In the genomic region with DNA sequence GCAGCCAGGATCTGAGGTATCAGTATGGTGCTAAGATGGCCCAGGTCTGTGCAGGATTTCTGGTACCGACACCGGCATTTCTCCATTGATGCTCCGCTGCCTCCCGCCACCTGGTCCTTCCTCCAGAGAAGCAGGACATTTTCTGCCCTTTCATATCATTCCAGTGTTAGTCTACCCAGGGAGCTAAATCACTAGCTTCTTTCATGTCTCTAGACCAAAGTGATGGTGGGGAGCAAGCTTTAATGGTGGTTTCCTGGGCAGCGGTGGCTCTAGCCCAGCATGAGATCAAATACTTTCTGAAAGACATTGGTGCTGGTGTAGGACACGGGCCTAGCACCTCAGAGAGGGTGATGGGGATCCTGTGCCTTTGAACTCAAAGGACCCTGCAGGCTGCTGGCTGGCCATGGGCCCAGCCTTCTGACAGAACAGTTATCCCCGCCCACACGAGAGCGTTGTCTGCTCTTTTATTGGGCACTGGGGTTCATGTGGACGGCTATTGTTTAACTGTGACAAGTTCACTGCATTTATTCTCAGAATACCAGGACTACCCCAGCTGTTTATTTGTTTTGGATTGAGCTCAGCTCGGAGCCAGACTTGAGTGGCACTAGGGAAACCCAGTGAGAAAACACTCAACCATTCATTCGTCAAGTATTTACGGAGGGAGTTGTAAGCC, we compare ENCODE assay signal across 9 mouse cellular contexts. TPM values are rescaled to one million over a fixed set of nuclear protein-coding genes. Genes with fewer than 3 reads are reported as not detected.
DNase-seq lines count a peak whose midpoint lies in the region; ATAC-seq and TF ChIP-seq lines count a peak whose summit lies in the region.
"Had no signal": no experiment of that assay in that cellular context is flagged by ENCODE, and none has a peak within 500 bp of the region (broad histone marks: within the 10 kb centered on the region; RNA-seq: fewer than 3 reads in every experiment).

No protein-coding gene starts in this region.

- 0 out of 2 replicates have a peak, but pooled peaks cover 8% of the 10 kb centered on the region for H3K36me3 ChIP-seq in lung, embryonic 14.5 days (ENCODE audit: insufficient read depth)
- H3K36me3 ChIP-seq: liver, embryonic 13.5 days had no signal

- H3K9ac ChIP-seq in lung, embryonic 14.5 days: no peak overlapping the region
- H3K9ac ChIP-seq: liver, embryonic 13.5 days had no signal

- no peak overlapping the region for H3K4me2 ChIP-seq in lung, embryonic 14.5 days
- H3K4me2 ChIP-seq: liver, embryonic 13.5 days had no signal

- H3K4me1 ChIP-seq in lung, embryonic 14.5 days (ENCODE audit: insufficient read depth): no peaks in the 10 kb centered on the region
- H3K4me1 ChIP-seq: liver, embryonic 13.5 days had no signal

- no peaks in the 10 kb centered on the region for H3K9me3 ChIP-seq in lung, embryonic 14.5 days (ENCODE audit: low read depth, low read length)
- H3K9me3 ChIP-seq: liver, embryonic 13.5 days had no signal

- H3K4me3 ChIP-seq in lung, embryonic 14.5 days (ENCODE audit: low read depth, low read length): no peak overlapping the region
- H3K4me3 ChIP-seq: liver, embryonic 13.5 days had no signal

- no peak overlapping the region for H3K27ac ChIP-seq in lung, embryonic 14.5 days (ENCODE audit: low read depth)
- H3K27ac ChIP-seq: liver, embryonic 13.5 days had no signal

- peak; percentile 50 for ATAC-seq in lung, embryonic 14.5 days (ENCODE audit: insufficient read depth)

- intact Hi-C loops in left cerebral cortex, postnatal 25 days (cut with DNase I): no loop called here

- TF ChIP-seq CTCF in lung, embryonic 14.5 days (IDR thresholded peaks at IDR 0.05; ENCODE audit: low read depth): no peak

- 48% methylated on average over 13 of the region's 13 CpGs for whole genome bisulfite sequencing in lung, embryonic 14.5 days

- DNase-seq in gastrocnemius, postnatal 4 days (ENCODE audit: low spot score in 2 of 2): peak; percentile 8 to 10
- DNase-seq in gastrocnemius, postnatal 25 days: no peak
- DNase-seq in urinary bladder, postnatal 4 days (ENCODE audit: low spot score in 2 of 2): peak; percentile 15 to 49
- DNase-seq in urinary bladder, adult 2 months (ENCODE audit: low spot score): no peak
- DNase-seq in lung, embryonic 14.5 days: peak; percentile 49
- no peak for DNase-seq in adrenal gland, postnatal 14 days
- no peak for DNase-seq in left cerebral cortex, postnatal 25 days (ENCODE audit: low spot score in 2 of 2)
- no peak for DNase-seq in spleen, postnatal 10 days (ENCODE audit: low spot score in 2 of 2)
- DNase-seq: liver, embryonic 13.5 days had no signal

- H3K27me3 ChIP-seq in lung, embryonic 14.5 days (ENCODE audit: insufficient read depth, low read length): no peaks in the 10 kb centered on the region
- H3K27me3 ChIP-seq: liver, embryonic 13.5 days had no signal

RNA-seq across cellular contexts. Expression of a gene that starts 31.7 kb away (rescaled TPM):
- total RNA-seq in gastrocnemius, postnatal 4 days (2021): 10 to 100 TPM; 43.1 to 46.2 TPM
- total RNA-seq in gastrocnemius, postnatal 25 days (2021): 1 to 10 TPM; 6.7 to 7.9 TPM
- 38.3 and 39.3 TPM in 2 replicates for polyA plus RNA-seq in urinary bladder, adult 2 months (2012; rRNA removed)
- polyA plus RNA-seq in lung, embryonic 14.5 days (2014; fragmentation: Nextera tagmentation; extraction: Ambion mirVana): 25.0 and 26.5 TPM in 2 replicates
- total RNA-seq in adrenal gland, postnatal 14 days (2021): 39.9 and 47.4 TPM in 2 replicates
- total RNA-seq in left cerebral cortex, postnatal 25 days (2021): 100 to 1,000 TPM; 387 to 409 TPM

Comparison
In these comparisons a context has a peak if more than half of its experiments do, and no peak if none do; other contexts are left out.
1. DNase-seq: peak in gastrocnemius, postnatal 4 days (2 of 2), urinary bladder, postnatal 4 days (2 of 2) and lung, embryonic 14.5 days (single experiment); none in gastrocnemius, postnatal 25 days (single experiment), urinary bladder, adult 2 months (single experiment), adrenal gland, postnatal 14 days (single experiment), left cerebral cortex, postnatal 25 days (0 of 2) and spleen, postnatal 10 days (0 of 2).